Mouse (Mus musculus) heart, adult 8-10 months (tissue): Measurements from ENCODE around the gene Megf6. TPM values are rescaled to one million over a fixed set of nuclear protein-coding genes. Genes with fewer than 3 reads are reported as not detected.

Experiments
- DNase-seq: peaks from one replicate; pipeline ENCODE4 v3.0.0; 2022; ENCODE audit warnings: low spot score
- total RNA-seq, 4 experiments: library from RNA; stranded (reverse); gene quantifications; 2 replicates each; pipeline ENCODE4 v1.2.4; 2022

Gene Megf6
- total RNA-seq, 4 experiments from 2014 or later, result 6.6 to 9.5 (median 7.1) TPM

DNA sequence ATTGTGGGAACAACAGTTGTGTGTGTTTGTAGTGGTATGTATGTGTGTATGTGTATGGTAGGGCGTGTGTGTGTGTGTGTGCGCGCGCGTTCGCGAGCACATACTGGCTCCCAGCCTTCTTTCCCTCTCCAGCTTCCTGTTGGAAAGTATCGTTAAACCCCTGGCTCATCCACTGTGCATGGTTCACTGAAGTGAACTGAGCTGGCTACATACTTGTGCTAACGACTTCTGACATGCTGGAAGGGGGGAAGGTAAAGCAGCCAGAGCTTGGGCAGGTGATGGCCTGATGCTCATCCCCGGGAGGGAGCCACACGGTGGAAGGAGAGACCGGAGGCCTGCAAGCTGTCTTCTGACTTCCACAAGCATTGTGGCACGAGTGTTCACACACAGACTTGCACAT is 40.9 kb downstream of the Megf6 start:
- no peak for DNase-seq

GRCm38 (mm10) chr4:154213586-154213985 is 43.1 kb downstream of the Megf6 start:
- DNase-seq, result peak; percentile 44

DNA sequence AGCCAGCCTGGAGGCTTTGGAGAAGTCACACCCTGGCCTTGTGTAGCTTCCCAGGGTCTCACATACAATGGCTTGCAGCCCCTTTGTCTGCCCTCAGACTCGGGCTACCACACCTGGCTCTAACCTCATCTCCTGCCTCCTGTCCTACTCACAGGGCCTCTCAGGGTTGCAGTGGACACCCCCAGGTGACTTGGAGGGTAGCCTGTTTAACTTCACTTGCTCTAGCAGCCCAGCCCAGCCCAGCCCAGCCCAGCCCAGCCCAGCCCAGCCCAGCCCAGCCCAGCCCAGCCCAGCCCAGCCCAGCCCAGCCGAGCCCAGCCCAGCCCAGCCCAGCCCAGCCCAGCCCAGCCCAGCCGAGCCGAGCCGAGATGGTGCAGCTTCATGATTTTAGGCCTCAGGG is 43.5 kb downstream of the Megf6 start:
- no peak for DNase-seq

DNA sequence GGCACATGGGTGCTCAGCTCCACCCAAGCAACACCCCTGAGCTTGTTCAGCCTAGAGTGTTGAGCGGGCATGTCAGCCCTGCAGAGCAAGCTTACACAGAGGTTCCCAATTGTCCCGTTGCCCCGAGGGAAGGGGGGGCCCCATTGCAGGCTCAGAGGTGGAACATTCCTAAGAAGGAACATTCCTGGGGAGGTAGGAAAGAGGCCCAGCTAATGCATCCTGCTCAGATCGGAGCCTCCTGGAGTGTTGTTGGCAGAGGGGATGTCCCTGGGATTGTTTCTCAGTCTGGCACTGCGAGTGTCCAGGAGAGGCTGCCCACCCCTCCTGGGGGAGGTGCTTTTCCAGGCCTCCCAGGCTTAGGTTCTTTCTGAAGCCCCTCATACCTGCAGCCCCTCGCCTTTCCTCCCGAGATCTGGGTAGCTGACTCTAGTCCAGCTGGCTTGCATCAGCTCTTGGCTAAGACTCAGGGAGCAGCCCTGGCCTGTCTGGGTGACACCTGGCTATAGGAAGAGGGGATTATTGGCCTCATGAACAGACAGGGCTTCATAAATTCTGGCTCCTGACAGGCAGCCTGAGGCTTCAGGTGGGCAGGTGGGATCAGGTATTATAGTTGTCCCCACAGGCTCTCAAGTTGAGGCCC is 47.3 kb downstream of the Megf6 start:
- no peak for DNase-seq

GRCm38 (mm10) chr4:154222773-154223172 is 52.2 kb downstream of the Megf6 start:
- DNase-seq, result peak; percentile 43

- DNase-seq, result no peak
These were observed 53.9 kb downstream of the Megf6 start for GRCm38 (mm10) chr4:154224267-154224969.

- DNase-seq, result no peak
These were observed 54.4 kb downstream of the Megf6 start for GRCm38 (mm10) chr4:154224970-154225309.

DNA sequence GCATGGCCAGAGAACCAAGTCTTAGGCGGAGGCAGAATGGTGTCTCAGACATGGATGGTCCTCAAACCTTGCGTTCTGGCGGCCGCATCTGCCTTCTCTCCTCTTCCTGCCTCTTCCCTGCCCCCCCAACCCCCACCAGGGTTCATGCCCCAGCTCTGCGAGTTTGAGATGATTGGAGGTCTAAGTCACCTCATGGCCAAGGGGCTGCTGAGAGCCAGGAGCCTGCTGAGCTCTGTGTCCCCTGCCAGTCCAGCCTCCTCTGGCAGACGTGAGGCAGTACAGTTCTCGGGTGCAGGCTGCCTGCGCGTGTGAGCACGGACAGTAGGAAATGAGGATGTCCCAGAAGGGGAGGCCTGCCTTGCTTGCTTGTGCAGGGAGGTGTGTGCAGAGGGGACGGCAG is 56.1 kb downstream of the Megf6 start:
- DNase-seq, result no peak

GRCm38 (mm10) chr4:154228336-154228735 is 57.8 kb downstream of the Megf6 start:
- peak; percentile 81 for DNase-seq

- no peak for DNase-seq
These were observed 59.0 kb downstream of the Megf6 start for GRCm38 (mm10) chr4:154229569-154229968.

DNA sequence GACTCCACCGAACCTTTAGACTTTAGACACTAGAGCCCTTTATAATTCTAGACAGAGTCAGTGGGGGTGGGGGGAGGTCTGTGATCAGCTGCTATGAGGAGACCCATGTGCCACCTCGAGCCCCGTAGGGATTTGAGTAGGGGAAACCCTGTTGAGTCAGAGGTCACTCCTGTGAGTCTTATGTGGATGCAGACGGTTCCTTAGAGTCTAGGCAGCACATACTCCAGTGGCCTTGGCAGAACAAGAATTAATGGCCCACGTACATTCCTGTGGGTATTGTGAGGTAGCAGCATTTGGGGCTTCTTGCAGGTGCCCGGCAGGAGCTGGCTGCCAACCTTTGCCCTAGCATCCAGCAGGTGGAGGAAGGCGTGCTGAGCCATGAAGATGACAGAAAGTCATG is 60.9 kb downstream of the Megf6 start:
- DNase-seq, result no peak

GRCm38 (mm10) chr4:154232295-154232694 is 61.8 kb downstream of the Megf6 start:
- peak; percentile 76 for DNase-seq

DNA sequence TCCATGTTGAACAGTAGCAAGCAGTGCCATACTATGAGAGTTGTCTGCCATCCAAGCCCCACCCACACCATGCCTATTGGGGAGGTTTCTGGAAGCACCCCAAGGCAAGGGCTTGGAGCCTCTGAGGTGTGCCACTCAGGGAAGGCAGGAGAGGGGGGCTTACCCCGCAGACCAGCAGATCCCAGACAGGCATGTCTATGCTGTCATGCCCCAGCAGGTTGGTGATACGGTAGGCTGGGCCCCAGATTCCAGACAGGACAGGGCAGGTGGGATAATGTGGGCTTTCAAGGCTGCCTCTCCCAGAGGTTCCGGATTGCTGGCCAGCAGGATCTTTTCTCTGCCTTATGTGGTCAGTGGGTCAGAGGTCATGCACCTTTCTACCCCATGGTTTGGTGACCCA is 65.5 kb downstream of the Megf6 start:
- DNase-seq, result no peak

GRCm38 (mm10) chr4:154236893-154237292 is 66.4 kb downstream of the Megf6 start:
- no peak for DNase-seq

DNA sequence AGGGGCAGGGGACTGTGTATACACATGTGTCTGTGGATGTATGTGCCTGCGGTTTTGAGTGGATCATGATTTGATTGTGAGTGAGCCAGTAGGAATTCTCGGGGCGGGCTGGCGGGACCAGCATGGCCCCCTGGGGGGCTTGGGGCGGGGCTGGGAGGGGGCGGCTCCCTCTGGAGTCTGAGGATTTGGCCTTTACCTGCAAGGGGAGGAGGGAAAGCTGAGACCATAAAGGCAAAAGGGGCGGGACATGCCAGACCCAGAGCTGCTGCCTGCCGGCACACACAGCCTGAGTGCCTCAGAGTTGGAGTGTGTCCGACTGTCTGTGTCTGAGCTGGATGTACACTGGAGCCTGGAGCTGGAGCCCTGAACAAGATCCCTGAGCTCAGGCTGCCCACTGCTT is 66.8 kb downstream of the Megf6 start:
- DNase-seq, result no peak

DNA sequence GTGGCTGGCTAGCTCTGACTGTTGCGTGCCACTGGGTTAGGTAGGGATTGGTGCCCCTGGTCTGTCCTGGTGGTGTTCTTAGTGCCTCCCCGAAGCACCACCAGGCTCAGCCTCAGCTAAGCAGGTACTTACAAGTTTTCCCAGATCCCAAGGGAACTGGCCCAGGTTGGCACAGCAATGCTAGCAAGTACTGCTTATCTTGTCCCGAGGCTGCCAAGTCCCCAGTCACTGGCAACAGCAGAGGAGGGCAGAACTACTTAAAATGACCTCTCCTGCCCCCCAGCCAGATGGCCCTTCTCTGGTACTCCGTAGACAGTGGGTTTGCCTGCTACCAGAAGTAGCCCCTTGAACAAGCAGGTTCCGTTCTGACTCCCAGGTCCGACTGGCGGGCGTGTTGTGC is 68.7 kb downstream of the Megf6 start:
- DNase-seq, result no peak

GRCm38 (mm10) chr4:154240608-154241007 is 70.1 kb downstream of the Megf6 start:
- no peak for DNase-seq

DNA sequence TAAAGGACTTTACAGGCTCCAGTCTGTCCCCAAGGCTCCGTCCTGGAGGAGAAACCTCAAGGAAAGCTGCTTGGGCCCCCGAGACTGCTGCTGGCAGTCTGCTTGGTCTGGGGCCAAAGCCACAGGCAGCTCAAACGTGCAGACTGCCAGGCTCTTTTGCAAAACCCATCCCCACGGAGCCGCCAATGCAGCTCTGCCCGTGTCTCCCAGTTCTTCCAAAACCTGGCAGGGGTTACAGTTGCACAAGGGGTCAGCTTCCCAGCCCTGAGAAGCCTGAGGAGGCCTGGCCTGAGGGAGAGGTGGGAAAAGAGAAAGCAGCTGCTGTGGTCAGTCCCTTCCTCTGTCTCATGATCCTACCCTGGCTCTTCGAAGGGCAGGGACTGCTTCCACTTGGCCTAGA is 74.8 kb downstream of the Megf6 start:
- no peak for DNase-seq

DNA sequence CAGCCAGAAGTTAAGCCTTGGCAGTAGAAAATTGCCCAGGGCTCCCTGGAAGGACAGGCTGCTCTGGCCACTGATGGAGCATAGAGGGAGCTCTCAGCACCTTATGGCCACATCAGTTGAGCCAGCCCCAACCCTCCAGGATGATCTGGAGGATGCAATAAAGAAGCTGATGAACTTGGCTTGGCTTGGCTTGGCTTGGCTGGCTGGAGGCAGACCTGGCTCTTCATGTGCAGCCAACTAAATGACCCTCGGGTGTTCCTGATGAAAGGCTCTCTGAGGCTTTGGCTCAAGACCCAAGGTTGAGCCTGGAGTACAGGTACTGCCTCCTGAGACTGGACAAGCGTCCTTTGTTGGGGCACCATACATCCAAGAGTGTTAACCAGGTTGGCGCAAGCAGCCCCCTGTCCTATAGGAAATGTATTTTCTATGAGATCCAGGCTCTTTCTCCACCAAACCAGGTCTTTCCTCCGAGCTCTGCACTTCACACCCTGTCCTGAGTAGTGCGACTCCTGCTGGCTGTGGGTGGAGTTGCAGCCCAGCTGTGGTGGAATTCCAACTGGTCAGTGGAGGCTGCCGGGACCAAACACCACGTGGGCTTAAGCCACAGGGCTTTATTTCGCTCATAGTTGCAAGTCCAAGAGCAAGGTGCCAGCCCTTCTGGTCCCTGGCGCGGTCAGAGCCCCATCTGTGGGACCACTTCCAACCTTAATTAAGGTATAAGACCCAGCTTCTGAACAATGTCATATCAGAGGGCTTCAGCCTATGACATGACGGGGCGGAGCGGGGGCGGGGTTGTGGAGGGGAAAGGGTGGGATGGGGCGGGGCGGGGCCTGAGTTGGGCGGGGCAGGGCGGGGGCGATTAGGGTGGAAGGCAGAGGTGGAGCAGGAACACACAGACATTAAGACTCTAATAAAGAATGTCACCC is 75.8 kb downstream of the Megf6 start:
- peak; percentile 80 for DNase-seq

DNA sequence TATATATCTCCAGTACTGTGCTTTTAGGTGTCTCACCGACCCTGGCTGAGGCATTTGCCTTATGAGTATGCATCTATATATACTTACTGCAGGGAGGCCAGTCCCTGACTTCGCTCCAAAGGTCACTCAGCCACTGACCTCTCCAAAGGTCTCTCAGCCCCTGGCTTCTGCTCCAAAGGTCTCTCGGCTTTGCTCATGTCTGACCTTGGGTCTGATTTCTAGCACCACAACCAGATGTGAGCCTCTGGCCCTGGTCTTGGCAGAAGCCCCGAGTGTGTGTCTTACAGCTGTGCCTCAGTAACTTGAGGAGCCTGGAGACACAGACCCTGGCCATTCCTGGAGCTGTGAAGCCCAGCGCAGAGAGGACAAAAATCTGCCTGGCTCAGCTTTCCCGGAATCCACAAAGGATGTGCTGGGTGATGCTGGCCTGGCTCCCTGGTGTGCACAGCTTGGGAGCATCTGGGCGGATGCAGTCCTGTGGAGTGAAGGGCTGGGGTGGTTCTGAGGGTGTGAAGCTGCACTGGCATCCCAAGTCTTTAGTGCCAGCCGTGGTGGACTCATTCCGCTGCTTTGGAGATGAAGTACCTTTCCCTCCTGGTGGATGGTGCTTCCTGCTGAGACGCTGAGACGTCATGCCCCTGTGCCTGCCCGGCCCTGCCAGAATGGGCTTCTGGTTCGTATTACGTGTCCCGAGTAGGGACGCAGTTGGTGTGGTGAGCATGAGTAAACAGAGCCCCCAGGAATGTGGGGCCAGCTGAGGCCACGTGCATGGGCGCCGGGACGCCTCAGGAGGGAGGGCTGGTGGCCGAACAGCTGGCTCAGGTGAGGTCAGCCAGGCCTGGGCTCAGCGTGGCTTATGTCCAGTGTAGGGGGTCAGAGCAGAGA is 76.9 kb downstream of the Megf6 start:
- no peak for DNase-seq

DNA sequence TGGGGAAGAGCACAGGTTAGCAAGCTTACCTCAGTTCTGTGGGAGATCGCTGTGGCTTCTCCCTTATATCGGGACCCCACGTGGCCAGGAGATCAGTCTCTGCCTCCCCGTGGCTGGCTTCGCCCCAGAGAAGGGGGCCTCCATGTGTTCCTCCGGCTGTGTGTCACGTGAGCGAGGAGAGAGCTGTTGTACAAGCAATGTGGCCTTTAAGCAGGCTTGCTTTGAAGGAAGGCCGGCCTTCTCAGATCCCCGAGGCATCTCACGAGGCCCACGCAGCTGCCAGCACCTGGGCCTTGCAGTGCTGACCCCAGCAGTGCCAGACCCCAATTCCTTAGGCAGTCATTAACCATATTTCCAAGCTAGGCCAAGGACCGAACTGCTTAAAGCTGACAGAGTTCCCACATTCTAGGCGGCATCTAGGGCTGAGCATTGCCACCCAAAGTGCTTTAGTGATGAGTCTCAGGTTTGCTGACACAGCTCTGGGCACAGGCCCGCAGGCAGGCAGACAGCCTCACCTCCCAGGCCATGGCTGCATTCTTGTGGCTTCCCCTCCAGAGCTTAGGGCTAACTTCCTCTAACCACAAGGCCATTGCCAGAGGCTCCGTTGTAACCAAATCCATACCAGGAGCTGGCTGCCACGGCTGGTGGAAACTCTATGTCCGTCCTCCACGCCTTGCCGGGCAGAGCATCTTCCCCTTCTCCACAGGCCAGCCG is 77.7 kb downstream of the Megf6 start:
- DNase-seq, result no peak
